12 mouse cellular contexts compared by ENCODE assay signal in genomic region chr5:110868460-110868859, GRCm38 (mm10). TPM values are rescaled to one million over a fixed set of nuclear protein-coding genes. Genes with fewer than 3 reads are reported as not detected.
DNase-seq lines count a peak whose midpoint lies in the region; ATAC-seq and TF ChIP-seq lines count a peak whose summit lies in the region.
"Had no signal": no experiment of that assay in that cellular context is flagged by ENCODE, and none has a peak within 500 bp of the region (broad histone marks: within the 10 kb centered on the region; RNA-seq: fewer than 3 reads in every experiment).

No protein-coding gene starts in this region.

- 37% methylated on average over 4 of the region's 4 CpGs for WGBS in forebrain, embryonic 14.5 days
- 20% methylated on average over 4 of the region's 4 CpGs for WGBS in hindbrain, postnatal 0 days
- 52% methylated on average over 4 of the region's 4 CpGs for WGBS in stomach, embryonic 14.5 days

- peak overlapping the region; percentile 43 for H3K27ac ChIP-seq in layer of hippocampus, adult 2 months
- H3K27ac ChIP-seq in forebrain, embryonic 14.5 days (ENCODE audit: low read depth, low read length) = peak overlapping the region; percentile 50; the same call in 1 of the 2 replicates
- H3K27ac ChIP-seq in hindbrain, postnatal 0 days = peak overlapping the region; percentile 8; the same call in 1 of the 2 replicates
- peak overlapping the region; percentile 76; the same call in 1 of the 2 replicates for H3K27ac ChIP-seq in stomach, embryonic 14.5 days (ENCODE audit: low read length)

- H3K4me1 ChIP-seq in forebrain, embryonic 14.5 days (ENCODE audit: control insufficient read depth, insufficient read depth, low read length) = peaks cover 10% of the 10 kb centered on the region; the same call in 1 of the 2 replicates
- H3K4me1 ChIP-seq in hindbrain, postnatal 0 days (ENCODE audit: insufficient read depth, low read length) = peaks cover 14% of the 10 kb centered on the region
- peaks cover 4% of the 10 kb centered on the region; the same call in 1 of the 2 replicates for H3K4me1 ChIP-seq in stomach, embryonic 14.5 days (ENCODE audit: control insufficient read depth, insufficient read depth, low read length)

- no peak overlapping the region for H3K4me2 ChIP-seq in forebrain, embryonic 14.5 days (ENCODE audit: low read length)
- no peak overlapping the region for H3K4me2 ChIP-seq in hindbrain, postnatal 0 days (ENCODE audit: low read depth, low read length)
- no peak overlapping the region for H3K4me2 ChIP-seq in stomach, embryonic 14.5 days (replicated peaks; ENCODE audit: low read depth, low read length)

- no peaks in the 10 kb centered on the region for H3K9me3 ChIP-seq in forebrain, embryonic 14.5 days (replicated peaks; ENCODE audit: control insufficient read depth, low read length)
- no peaks in the 10 kb centered on the region for H3K9me3 ChIP-seq in hindbrain, postnatal 0 days (ENCODE audit: low read length)
- no peaks in the 10 kb centered on the region for H3K9me3 ChIP-seq in stomach, embryonic 14.5 days (ENCODE audit: control insufficient read depth, low read depth, low read length)

- no peak for DNase-seq in layer of hippocampus, adult 2 months (ENCODE audit: low spot score in 2 of 2)
- no peak for DNase-seq in layer of hippocampus, adult 9-11 months
- DNase-seq in forebrain, embryonic 14.5 days (ENCODE audit: low spot score) = peak; percentile 46
- DNase-seq in hindbrain, postnatal 0 days (ENCODE audit: low spot score) = peak; percentile 67
- no peak for DNase-seq in thymus, postnatal 0 days (ENCODE audit: low spot score)
- no peak for DNase-seq in cerebellum, postnatal 36 days
- no peak for DNase-seq in layer of hippocampus, adult 11-12 months (ENCODE audit: low spot score)
- DNase-seq: cerebellum, postnatal 25 days; gastrocnemius, postnatal 25 days; lung, adult 2 months had no signal

- H3K36me3 ChIP-seq in forebrain, embryonic 14.5 days (ENCODE audit: control insufficient read depth, insufficient read depth, low read length) = peaks cover 12% of the 10 kb centered on the region; the same call in 1 of the 2 replicates
- H3K36me3 ChIP-seq in hindbrain, postnatal 0 days (ENCODE audit: insufficient read depth, low read length) = no peaks in the 10 kb centered on the region
- peaks cover 11% of the 10 kb centered on the region; the same call in 1 of the 2 replicates for H3K36me3 ChIP-seq in stomach, embryonic 14.5 days (ENCODE audit: control insufficient read depth, insufficient read depth, low read length)

- TF ChIP-seq CTCF in layer of hippocampus, adult 2 months (conservative IDR thresholded peaks at IDR 0.05) = no peak
- TF ChIP-seq CTCF in hindbrain, postnatal 0 days (IDR thresholded peaks at IDR 0.05; ENCODE audit: low read depth) = no peak

- H3K27me3 ChIP-seq in forebrain, embryonic 14.5 days (replicated peaks; ENCODE audit: control insufficient read depth, insufficient read depth, low read length) = no peaks in the 10 kb centered on the region
- no peaks in the 10 kb centered on the region for H3K27me3 ChIP-seq in hindbrain, postnatal 0 days (ENCODE audit: insufficient read depth, low read length)
- H3K27me3 ChIP-seq in stomach, embryonic 14.5 days (ENCODE audit: control insufficient read depth, insufficient read depth, low read length) = no peaks in the 10 kb centered on the region
- H3K27me3 ChIP-seq: CH12.LX had no signal

- no peak overlapping the region for H3K9ac ChIP-seq in forebrain, embryonic 14.5 days (ENCODE audit: low read length)
- H3K9ac ChIP-seq in hindbrain, postnatal 0 days (replicated peaks; ENCODE audit: low read length) = no peak overlapping the region
- H3K9ac ChIP-seq in stomach, embryonic 14.5 days (replicated peaks; ENCODE audit: low read depth, low read length) = no peak overlapping the region

- no peak for ATAC-seq in forebrain, embryonic 14.5 days
- ATAC-seq in hindbrain, postnatal 0 days = peak; percentile 71
- ATAC-seq in stomach, embryonic 14.5 days (ENCODE audit: insufficient number of reproducible peaks, insufficient read depth, low FRiP score, low read depth) = 0 out of 2 replicates have a peak, but pooled peaks have one; percentile 4

- H3K4me3 ChIP-seq in layer of hippocampus, adult 2 months = no peak overlapping the region; the same call in 1 of the 2 replicates
- H3K4me3 ChIP-seq in forebrain, embryonic 14.5 days (ENCODE audit: low read depth, low read length) = no peak overlapping the region
- no peak overlapping the region for H3K4me3 ChIP-seq in hindbrain, postnatal 0 days (ENCODE audit: low read length)
- H3K4me3 ChIP-seq in stomach, embryonic 14.5 days (ENCODE audit: low read depth, low read length) = no peak overlapping the region

RNA-seq across cellular contexts. Expression of gene Ttc28, which starts 11.1 kb away (rescaled TPM):
- 10 to 100 TPM; 10.2 to 11.7 TPM for total RNA-seq in layer of hippocampus, adult 2 months (2021)
- 29.0 and 37.9 TPM in 2 replicates for polyA plus RNA-seq in forebrain, embryonic 14.5 days (2014; fragmentation: Nextera tagmentation; extraction: Ambion mirVana)
- total RNA-seq in hindbrain, postnatal 0 days (2014; rRNA removed) = 41.9 and 49.8 TPM in 2 replicates
- polyA plus RNA-seq in hindbrain, postnatal 0 days (2015; fragmentation: Nextera tagmentation; extraction: Ambion mirVana) = 9.7 and 11.1 TPM in 2 replicates
- 16.9 and 17.8 TPM in 2 replicates for polyA plus RNA-seq in stomach, embryonic 14.5 days (2014; fragmentation: Nextera tagmentation; extraction: Ambion mirVana)
- polyA plus RNA-seq in thymus, postnatal 0 days (2015; fragmentation: Nextera tagmentation; extraction: Ambion mirVana) = 1.7 and 2.3 TPM in 2 replicates

RNA-seq across cellular contexts. Expression of gene Chek2, which starts 28.7 kb away (rescaled TPM):
- total RNA-seq in layer of hippocampus, adult 2 months (2021) = 1 to 10 TPM in 1 of 2 experiments, under 1 TPM in 1; 0.56 to 2.8 TPM
- 10.2 and 13.9 TPM in 2 replicates for polyA plus RNA-seq in forebrain, embryonic 14.5 days (2014; fragmentation: Nextera tagmentation; extraction: Ambion mirVana)
- 5.5 and 5.6 TPM in 2 replicates for total RNA-seq in hindbrain, postnatal 0 days (2014; rRNA removed)
- polyA plus RNA-seq in hindbrain, postnatal 0 days (2015; fragmentation: Nextera tagmentation; extraction: Ambion mirVana) = 5.1 and 7.0 TPM in 2 replicates
- 32.1 and 32.9 TPM in 2 replicates for polyA plus RNA-seq in stomach, embryonic 14.5 days (2014; fragmentation: Nextera tagmentation; extraction: Ambion mirVana)
- 16.1 and 19.6 TPM in 2 replicates for polyA plus RNA-seq in thymus, postnatal 0 days (2015; fragmentation: Nextera tagmentation; extraction: Ambion mirVana)

RNA-seq across cellular contexts. Expression of gene Hscb, which starts 28.9 kb away (rescaled TPM):
- 10 to 100 TPM; 11.3 to 13.9 TPM for total RNA-seq in layer of hippocampus, adult 2 months (2021)
- polyA plus RNA-seq in forebrain, embryonic 14.5 days (2014; fragmentation: Nextera tagmentation; extraction: Ambion mirVana) = 9.1 and 11.0 TPM in 2 replicates
- total RNA-seq in hindbrain, postnatal 0 days (2014; rRNA removed) = 10.0 and 10.5 TPM in 2 replicates
- 12.0 and 16.4 TPM in 2 replicates for polyA plus RNA-seq in hindbrain, postnatal 0 days (2015; fragmentation: Nextera tagmentation; extraction: Ambion mirVana)
- 26.6 and 28.4 TPM in 2 replicates for polyA plus RNA-seq in stomach, embryonic 14.5 days (2014; fragmentation: Nextera tagmentation; extraction: Ambion mirVana)
- 43.2 and 48.3 TPM in 2 replicates for polyA plus RNA-seq in thymus, postnatal 0 days (2015; fragmentation: Nextera tagmentation; extraction: Ambion mirVana)

RNA-seq across cellular contexts. Expression of gene Ulk1, which starts 58.6 kb away (rescaled TPM):
- 10 to 100 TPM; 70.0 to 72.8 TPM for total RNA-seq in layer of hippocampus, adult 2 months (2021)
- 44.9 and 59.8 TPM in 2 replicates for polyA plus RNA-seq in forebrain, embryonic 14.5 days (2014; fragmentation: Nextera tagmentation; extraction: Ambion mirVana)
- total RNA-seq in hindbrain, postnatal 0 days (2014; rRNA removed) = 53.9 and 60.8 TPM in 2 replicates
- 13.9 and 16.3 TPM in 2 replicates for polyA plus RNA-seq in hindbrain, postnatal 0 days (2015; fragmentation: Nextera tagmentation; extraction: Ambion mirVana)
- 27.7 and 28.4 TPM in 2 replicates for polyA plus RNA-seq in stomach, embryonic 14.5 days (2014; fragmentation: Nextera tagmentation; extraction: Ambion mirVana)
- 9.7 and 12.3 TPM in 2 replicates for polyA plus RNA-seq in thymus, postnatal 0 days (2015; fragmentation: Nextera tagmentation; extraction: Ambion mirVana)

Comparison
In these comparisons a context has a peak if more than half of its experiments do, and no peak if none do; other contexts are left out.
1. DNase-seq: peak in forebrain, embryonic 14.5 days (single experiment) and hindbrain, postnatal 0 days (single experiment); none in layer of hippocampus, adult 2 months (0 of 2), layer of hippocampus, adult 9-11 months (single experiment), thymus, postnatal 0 days (single experiment), cerebellum, postnatal 36 days (0 of 2) and layer of hippocampus, adult 11-12 months (single experiment).
2. H3K27ac ChIP-seq: peak in every context shown above with its lines; median percentile 76 in stomach, embryonic 14.5 days; 50 in forebrain, embryonic 14.5 days; 43 in layer of hippocampus, adult 2 months; 8 in hindbrain, postnatal 0 days.